Mouse (Mus musculus): Measurements from ENCODE around the gene Trim37.
"Not testable (repeated sequence)": the region's sequence is repeated elsewhere in the genome, so short reads cannot be mapped to it uniquely, and the experiment has no call there.

The Trim37 gene

GRCm38 (mm10) chr11:87227056-87227455 is 100.2 kb downstream of the Trim37 start:
- no peak for DNase-seq (ENCODE audit: low read depth, low spot score)

GRCm38 (mm10) chr11:87233377-87233776 is 106.5 kb downstream of the Trim37 start:
- peak; percentile 59 for DNase-seq (ENCODE audit: low read depth, low spot score)

- DNase-seq (ENCODE audit: low read depth, low spot score) = peak; percentile 75
These were observed 108.0 kb downstream of the Trim37 start for GRCm38 (mm10) chr11:87234743-87235485.

DNA sequence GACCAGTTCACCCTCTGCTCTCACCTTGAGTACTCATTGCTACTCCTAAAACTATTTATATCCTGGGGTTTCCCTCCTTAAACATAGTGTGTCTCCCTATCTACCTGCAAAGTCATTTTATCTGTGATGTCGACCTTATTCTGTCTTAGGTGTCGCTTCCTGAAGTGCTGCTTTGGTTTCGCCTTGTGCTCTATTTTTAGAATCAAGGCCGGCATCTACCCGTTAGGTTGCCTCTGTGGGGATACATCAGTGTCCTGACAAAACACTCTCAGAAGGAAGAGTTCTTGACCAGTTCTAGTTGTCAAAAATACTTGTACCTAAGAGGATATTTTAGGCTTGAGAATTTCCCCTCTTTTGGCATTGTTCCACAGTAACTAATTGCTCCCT is 108.6 kb downstream of the Trim37 start:
- DNase-seq (ENCODE audit: low read depth, low spot score) = no peak

DNA sequence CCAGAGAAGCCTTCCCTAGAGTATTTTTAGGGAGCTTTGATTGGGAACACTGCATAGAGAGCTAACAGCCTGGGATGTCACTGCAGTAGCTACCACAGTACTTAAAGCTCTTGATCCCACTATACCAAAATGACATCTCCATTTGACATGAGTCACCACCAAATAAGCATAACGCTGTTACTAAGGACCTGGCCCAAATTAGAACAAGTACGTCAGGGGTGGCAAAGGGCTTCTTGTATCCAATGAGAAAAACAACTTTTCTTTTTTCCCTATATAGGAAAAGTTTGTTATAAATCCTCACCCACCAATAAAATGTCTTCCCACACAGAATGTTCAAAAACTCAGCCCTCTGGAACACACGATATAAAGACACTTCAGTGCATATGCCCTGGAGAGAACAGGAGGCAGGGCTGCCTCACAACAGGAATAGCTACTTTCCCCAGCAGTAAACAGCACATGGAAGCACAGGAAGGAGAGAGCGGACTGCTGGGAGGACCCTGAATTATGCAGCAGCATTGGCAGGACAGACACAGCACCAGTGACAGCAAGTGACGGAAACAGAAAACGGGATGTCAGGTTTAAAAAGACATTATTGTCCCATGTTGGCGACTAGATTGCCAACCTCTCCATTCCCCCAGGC is 112.1 kb downstream of the Trim37 start:
- DNase-seq (ENCODE audit: low read depth, low spot score) = peak; percentile 73

- DNase-seq (ENCODE audit: low read depth, low spot score) = peak; percentile 63
These were observed 113.4 kb downstream of the Trim37 start for GRCm38 (mm10) chr11:87240141-87240832.

- peak; percentile 65 for DNase-seq (ENCODE audit: low read depth, low spot score)
These were observed 113.9 kb downstream of the Trim37 start for GRCm38 (mm10) chr11:87240833-87241215.

DNA sequence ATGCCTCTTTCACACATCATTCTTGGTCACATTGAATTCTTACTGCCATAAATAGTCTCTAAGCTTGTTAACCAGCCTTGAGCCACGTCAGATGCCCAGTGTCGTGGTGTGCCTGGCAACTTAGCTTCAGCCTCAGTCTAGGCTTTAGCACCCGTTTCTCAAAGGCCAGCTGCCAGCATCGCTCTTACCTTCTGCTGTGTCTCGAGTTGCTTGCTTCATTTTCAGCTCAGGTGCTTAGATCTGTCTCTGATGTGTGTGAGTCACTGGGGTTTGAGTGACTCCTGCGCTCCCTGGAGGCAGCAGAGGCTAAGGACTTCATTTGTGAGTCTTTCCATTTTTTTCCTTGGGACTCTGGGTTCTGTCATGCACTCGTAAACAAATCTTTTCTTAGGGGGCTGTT is 114.4 kb downstream of the Trim37 start:
- DNase-seq (ENCODE audit: low read depth, low spot score) = peak; percentile 77

GRCm38 (mm10) chr11:87245171-87245840 is 118.4 kb downstream of the Trim37 start:
- DNase-seq (ENCODE audit: low read depth, low spot score) = no peak

DNA sequence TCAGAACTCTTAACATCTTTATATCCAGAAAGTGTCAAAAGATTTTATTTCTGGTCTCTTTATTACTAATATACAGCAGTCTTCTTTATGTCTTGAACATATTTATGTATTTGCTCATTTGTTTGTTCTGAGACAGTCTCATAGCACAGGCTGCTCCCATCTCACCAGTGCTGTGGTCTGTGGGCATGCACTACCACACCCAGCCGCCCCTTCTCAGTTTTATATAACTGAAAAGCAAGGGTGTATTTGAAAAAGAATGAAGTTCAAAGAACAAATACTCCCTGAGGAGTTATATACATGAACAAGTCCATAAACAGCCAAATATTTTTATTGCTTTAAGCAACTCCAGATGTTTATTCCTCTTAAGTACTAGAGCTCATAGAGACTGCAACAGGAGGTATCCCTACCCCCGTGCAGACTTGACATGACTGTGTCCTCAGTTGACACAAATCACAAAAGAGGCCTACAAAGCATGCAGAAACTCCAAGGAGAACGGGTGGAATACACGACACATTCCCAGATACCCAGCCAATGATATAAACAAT is 119.3 kb downstream of the Trim37 start:
- DNase-seq (ENCODE audit: low read depth, low spot score) = no peak

- peak; percentile 77 for DNase-seq (ENCODE audit: low read depth, low spot score)
These were observed 120.0 kb downstream of the Trim37 start for GRCm38 (mm10) chr11:87246724-87247493.

DNA sequence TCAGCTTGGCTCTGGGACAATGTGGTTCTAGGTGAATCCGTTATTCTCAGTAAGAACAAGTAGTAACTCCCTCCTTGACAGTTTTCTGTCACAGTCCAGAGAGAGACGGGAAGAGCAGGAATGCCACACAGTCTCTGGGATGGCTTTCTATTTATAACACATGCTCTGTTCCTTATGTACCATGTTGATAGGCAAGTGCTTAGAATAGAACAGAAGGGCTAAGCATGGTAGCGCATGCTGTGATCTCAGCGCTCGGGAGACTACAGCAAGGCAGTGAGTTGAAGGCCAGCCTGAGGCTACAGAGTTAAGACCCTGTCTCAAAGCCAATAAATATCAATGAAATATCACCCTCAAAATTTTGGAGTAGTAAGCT is 120.6 kb downstream of the Trim37 start:
- DNase-seq (ENCODE audit: low read depth, low spot score) = peak; percentile 64

DNA sequence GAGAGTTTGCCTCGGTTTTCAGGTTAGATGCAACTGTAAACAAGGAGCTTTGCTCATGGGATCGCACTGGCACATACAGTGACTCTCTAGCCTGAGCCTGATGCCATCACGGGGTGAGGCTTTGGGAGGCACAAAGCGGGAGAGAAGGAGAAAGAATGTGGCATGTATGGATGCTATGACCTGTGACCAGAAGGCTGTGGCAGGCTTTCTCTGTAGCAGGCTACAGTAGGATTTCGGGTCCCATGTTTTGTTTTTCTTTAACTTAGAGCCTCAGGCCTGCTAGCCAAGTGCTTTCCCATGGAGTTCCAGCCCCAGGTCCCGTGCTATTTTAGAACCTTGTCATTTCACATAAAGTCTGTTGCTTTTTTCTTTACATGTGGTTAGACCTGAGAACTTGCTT is 123.3 kb downstream of the Trim37 start:
- no peak for DNase-seq (ENCODE audit: low read depth, low spot score)

GRCm38 (mm10) chr11:87253294-87253693 is 126.4 kb downstream of the Trim37 start:
- no peak for DNase-seq (ENCODE audit: low read depth, low spot score)

DNA sequence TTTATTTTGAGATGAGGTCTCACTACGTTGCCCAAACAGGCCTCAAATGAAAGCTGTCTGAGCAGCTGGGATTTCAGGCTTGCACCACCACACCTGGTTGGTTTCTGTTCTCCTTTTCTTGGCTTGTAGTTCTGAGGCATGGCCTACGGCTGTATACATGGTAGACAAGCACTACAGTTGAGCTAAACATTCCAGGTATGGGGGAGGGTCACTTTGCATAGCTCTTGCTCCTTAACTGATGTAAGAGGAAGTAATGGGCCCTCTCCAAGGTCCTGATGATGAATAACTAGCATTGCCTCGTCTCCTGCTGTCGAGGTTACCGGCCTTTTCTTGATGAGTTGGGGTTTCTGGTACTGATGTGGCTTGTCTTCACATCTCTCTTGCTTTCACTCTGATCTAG is 127.3 kb downstream of the Trim37 start:
- no peak for DNase-seq (ENCODE audit: low read depth, low spot score)

- DNase-seq (ENCODE audit: low read depth, low spot score) = no peak
These were observed 130.4 kb downstream of the Trim37 start for GRCm38 (mm10) chr11:87257282-87257681.

DNA sequence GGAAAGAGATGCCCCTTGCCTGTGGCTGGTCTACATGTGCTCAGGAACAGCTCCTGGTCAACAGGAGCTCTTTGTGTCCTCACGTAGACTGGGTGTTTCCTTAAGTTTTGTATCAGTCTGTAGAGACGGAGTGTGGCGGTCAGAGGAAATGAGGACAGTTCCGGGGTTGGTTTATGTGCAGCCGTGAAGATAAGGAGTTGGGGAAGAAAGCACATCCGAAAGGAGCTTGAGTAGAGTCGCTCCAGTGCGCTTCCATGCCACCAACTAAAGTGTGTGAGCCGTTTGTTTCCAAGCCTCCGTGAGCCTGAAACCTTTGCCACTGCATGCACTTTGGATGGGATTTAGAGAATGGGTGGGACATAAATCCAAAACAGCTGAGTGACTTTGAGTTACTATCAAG is 132.9 kb downstream of the Trim37 start:
- no peak for DNase-seq (ENCODE audit: low read depth, low spot score)

DNA sequence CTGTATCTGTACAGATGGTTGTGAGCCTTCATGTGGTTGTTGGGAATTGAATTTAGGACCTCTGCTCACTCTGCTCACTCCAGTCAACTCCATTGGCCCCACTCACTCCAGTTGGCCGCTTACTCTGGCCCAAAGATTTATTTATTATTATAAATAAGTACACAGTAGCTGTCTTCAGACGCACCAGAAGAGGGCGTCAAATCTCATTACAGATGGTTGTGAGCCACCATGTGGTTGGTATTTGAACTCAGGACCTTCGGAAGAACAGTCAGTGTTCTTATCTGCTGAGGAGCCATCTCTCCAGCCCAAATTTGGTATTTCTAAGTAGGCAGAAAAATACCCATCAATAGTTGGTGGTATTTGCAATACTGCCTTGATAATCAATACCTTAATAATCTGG is 134.8 kb downstream of the Trim37 start:
- DNase-seq (ENCODE audit: low read depth, low spot score) = not testable (repeated sequence)

- DNase-seq (ENCODE audit: low read depth, low spot score) = no peak
These were observed 137.1 kb downstream of the Trim37 start for GRCm38 (mm10) chr11:87263946-87264345.

GRCm38 (mm10) chr11:87266246-87266645 is 139.4 kb downstream of the Trim37 start:
- DNase-seq (ENCODE audit: low read depth, low spot score) = no peak

DNA sequence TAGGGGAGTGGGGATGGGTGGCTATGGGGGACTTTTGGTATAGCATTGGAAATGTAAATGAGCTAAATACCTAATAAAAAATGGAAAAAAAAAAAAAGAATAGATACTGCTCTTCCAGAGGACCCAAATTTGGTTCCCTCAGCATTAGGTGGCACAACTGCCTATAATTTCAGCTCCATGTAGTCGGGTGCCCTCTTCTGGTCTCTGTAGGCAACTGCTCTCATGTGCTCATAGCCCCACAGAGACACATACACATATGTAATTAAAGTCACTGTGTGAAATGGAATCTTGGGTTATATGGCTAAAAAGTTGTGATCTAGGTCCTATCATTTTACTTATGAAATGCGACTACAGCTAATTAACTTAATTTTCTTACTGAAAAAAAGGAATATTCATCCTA is 141.9 kb downstream of the Trim37 start:
- DNase-seq (ENCODE audit: low read depth, low spot score) = no peak
